Mouse (Mus musculus) heart, postnatal 0 days (tissue): ENCODE data around the gene Ndufa3. TPM values are rescaled to one million over a fixed set of nuclear protein-coding genes. Genes with fewer than 3 reads are reported as not detected.

ENCODE experiments used
- ATAC-seq: fragments of 200-750 bp; cut with Nextera tagmentation; 2 replicates; pipeline ENCODE4 v1.8.0; 2017; ENCODE audit warnings: low read depth, moderate number of reproducible peaks, moderate library complexity; ENCODE audit not compliant: insufficient read depth
- DNase-seq: peaks from one replicate; pipeline ENCODE4 v3.0.0-alpha.2; 2016; ENCODE audit warnings: low spot score
- H3K27ac ChIP-seq: fragments of 300-500 bp; sonication (generic); 2 replicates; pipeline ENCODE4 v1.5.1; 2014; ENCODE audit warnings: low read depth, mild to moderate bottlenecking
- H3K27me3 ChIP-seq: fragments of 300-500 bp; sonication (generic); 2 replicates; pipeline ENCODE4 v1.6.1; 2014; ENCODE audit warnings: low read length, mixed read lengths; ENCODE audit not compliant: control insufficient read depth, insufficient read depth
- H3K36me3 ChIP-seq: fragments of 300-500 bp; sonication (generic); replicated peaks from 2 replicates; pipeline ENCODE4 v1.6.1; 2014; ENCODE audit warnings: low read length, mixed read lengths; ENCODE audit not compliant: control insufficient read depth, insufficient read depth
- H3K4me1 ChIP-seq: fragments of 300-500 bp; sonication (generic); 2 replicates; pipeline ENCODE4 v1.6.1; 2014; ENCODE audit warnings: antibody characterized with exemption; ENCODE audit not compliant: control insufficient read depth, insufficient read depth
- H3K4me2 ChIP-seq: fragments of 300-500 bp; sonication (generic); 2 replicates; pipeline ENCODE4 v1.6.1; 2014; ENCODE audit warnings: low read depth, mild to moderate bottlenecking, low read length, moderate library complexity
- H3K4me3 ChIP-seq: fragments of 300-500 bp; sonication (generic); 2 replicates; pipeline ENCODE4 v1.5.1; 2014; ENCODE audit warnings: low read depth, low read length
- H3K9ac ChIP-seq: fragments of 300-500 bp; sonication (generic); replicated peaks from 2 replicates; pipeline ENCODE4 v1.6.1; 2014; ENCODE audit warnings: low read depth, low read length, mixed read lengths
- H3K9me3 ChIP-seq: fragments of 300-500 bp; sonication (generic); replicated peaks from 2 replicates; pipeline ENCODE4 v1.6.1; 2016; ENCODE audit warnings: low read length; ENCODE audit not compliant: control insufficient read depth
- CTCF ChIP-seq: IDR thresholded peaks from 2 replicates; pipeline ENCODE4 v1.5.1; 2016; ENCODE audit warnings: antibody characterized with exemption, control low read depth, low read depth
- EP300 ChIP-seq: IDR thresholded peaks from 2 replicates; pipeline ENCODE4 v1.6.1; 2016; ENCODE audit warnings: antibody characterized with exemption, low read depth
- WGBS: fragments of 180-500 bp; shearing (Covaris S2); extraction: QIAGEN DNeasy Blood & Tissue Kit; methylation state at CpG from one replicate; pipeline ENCODE4 v1.1.7; 2014; 5-methylcytosine and 5-hydroxymethylcytosine counted together
- polyA plus RNA-seq: library from polyadenylated mRNA; unstranded; fragments of >200 nt; fragmentation: Nextera tagmentation; extraction: Ambion mirVana; gene quantifications from 2 replicates; pipeline ENCODE4 v1.2.1, GENCODE M21; 2015
- total RNA-seq: library from RNA; depleted of rRNA; stranded (reverse); fragments of >200 nt; gene quantifications from 2 replicates; pipeline ENCODE4 v1.2.3, GENCODE M21; 2014; ENCODE audit warnings: low replicate concordance

Ndufa3 gene
- total and polyA plus RNA-seq, 2 experiments from 2014 or later = 1,160 to 1,410 TPM

- Histone ChIP-seq H3K27me3 (no peaks in the 10 kb centered on the region), H3K4me1 (no peaks in the 10 kb centered on the region), H3K4me2 (no peak overlapping the region), H3K36me3 (no peaks in the 10 kb centered on the region), H3K9me3 (no peaks in the 10 kb centered on the region), H3K4me3 (no peak overlapping the region), H3K9ac (no peak overlapping the region), H3K27ac (no peak overlapping the region)
- TF ChIP-seq CTCF = no peak
- TF ChIP-seq EP300 = no peak
- no peak for ATAC-seq
- DNase-seq = no peak
- WGBS = 52% methylated on average over 5 of the region's 5 CpGs
Observed at GRCm38 (mm10) chr7:3576354-3577124, 40.6 kb upstream of the Ndufa3 start.

GRCm38 (mm10) chr7:3578196-3578595 is 39.0 kb upstream of the Ndufa3 start:
- 73% methylated on average over 2 of the region's 2 CpGs for WGBS
- H3K4me3 ChIP-seq = no peak overlapping the region
- no peaks in the 10 kb centered on the region for H3K27me3 ChIP-seq
- no peak overlapping the region for H3K27ac ChIP-seq
- H3K9me3 ChIP-seq = no peaks in the 10 kb centered on the region
- no peak overlapping the region for H3K4me2 ChIP-seq
- TF ChIP-seq CTCF (no peak), EP300 (no peak)
- no peak for ATAC-seq
- no peaks in the 10 kb centered on the region for H3K4me1 ChIP-seq
- no peak for DNase-seq
- no peak overlapping the region for H3K9ac ChIP-seq
- no peaks in the 10 kb centered on the region for H3K36me3 ChIP-seq

DNA sequence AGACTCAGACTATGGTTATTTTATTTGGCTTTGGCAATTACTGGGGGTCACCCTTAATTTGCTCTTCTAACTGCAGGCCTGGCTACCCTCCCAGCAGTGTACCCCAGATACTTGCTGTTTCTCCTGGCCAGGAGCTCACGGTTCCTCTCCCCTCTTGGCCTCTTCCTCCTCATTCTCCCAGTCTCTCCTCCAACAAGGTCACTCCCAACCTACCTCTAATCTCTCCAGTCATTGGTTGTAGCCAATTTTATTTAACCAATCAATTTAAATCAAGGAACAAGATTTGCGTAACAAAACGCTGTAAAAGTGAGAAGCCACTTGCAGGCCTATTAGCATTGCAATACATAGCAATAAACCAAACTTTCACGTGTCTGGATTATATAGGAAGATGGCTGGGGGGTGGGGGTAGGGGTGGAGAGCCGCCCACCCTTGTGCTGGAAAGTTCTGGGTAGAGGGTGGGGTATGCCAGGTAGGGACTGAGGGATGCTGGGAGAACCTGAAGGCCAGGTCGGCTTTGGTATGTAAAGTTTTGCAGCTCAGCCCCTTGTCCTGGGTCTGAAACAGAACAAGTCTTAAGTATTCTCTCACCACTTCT is 38.1 kb upstream of the Ndufa3 start:
- Histone ChIP-seq H3K4me1 (no peaks in the 10 kb centered on the region), H3K27me3 (no peaks in the 10 kb centered on the region), H3K4me3 (no peak overlapping the region), H3K9me3 (no peaks in the 10 kb centered on the region), H3K9ac (no peak overlapping the region), H3K27ac (no peak overlapping the region), H3K36me3 (no peaks in the 10 kb centered on the region), H3K4me2 (no peak overlapping the region)
- 63% methylated on average over 6 of the region's 6 CpGs for WGBS
- no peak for ATAC-seq
- DNase-seq = no peak
- TF ChIP-seq CTCF (no peak), EP300 (no peak)

DNA sequence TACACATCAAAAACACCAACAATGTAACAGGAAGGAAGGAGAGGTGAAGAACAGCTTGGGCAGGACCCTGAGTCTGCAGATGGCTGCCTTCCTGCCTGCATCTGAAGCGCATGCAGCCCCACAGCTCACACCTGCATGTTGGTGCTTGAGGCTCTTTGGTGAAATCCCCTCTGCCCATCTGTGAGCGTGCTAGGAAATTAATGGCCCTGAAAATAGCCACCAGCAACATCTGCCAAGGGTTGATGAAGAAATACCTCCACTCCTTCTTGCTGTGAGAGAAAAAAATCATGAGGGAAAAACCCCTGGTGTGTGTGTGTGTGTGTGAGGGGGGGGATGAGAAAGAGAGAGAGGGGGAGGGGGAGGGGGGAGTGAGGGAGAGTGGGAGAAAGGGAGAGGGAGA is 37.1 kb upstream of the Ndufa3 start:
- Histone ChIP-seq H3K36me3 (no peaks in the 10 kb centered on the region), H3K9ac (no peak overlapping the region), H3K4me1 (no peaks in the 10 kb centered on the region), H3K9me3 (no peaks in the 10 kb centered on the region), H3K4me2 (no peak overlapping the region), H3K27ac (no peak overlapping the region), H3K27me3 (no peaks in the 10 kb centered on the region), H3K4me3 (no peak overlapping the region)
- no peak for ATAC-seq
- no peak for DNase-seq
- TF ChIP-seq EP300 = no peak
- no peak for TF ChIP-seq CTCF
- WGBS = 45% methylated on average over 2 of the region's 2 CpGs

DNA sequence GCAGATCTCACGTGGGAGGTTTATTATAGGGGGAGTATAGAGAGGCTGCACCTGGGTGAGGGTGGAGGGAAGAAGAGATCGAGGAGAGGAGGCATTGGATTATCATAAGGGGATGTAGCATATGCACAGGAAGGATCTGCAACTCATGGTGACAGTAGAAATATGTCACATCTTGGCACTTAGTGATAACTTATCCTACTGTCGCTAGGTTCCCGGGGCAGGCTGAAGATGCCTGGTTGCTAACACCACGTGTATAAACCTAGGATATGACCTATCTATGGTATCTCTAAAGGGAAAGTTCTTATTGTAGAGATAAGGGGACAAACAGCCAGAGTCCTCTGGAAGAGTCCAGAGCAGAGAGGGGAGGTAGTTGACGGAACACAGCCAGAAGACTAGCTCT is 31.4 kb upstream of the Ndufa3 start:
- no peak for TF ChIP-seq CTCF
- TF ChIP-seq EP300 = no peak
- H3K36me3 ChIP-seq = no peaks in the 10 kb centered on the region
- H3K9me3 ChIP-seq = no peaks in the 10 kb centered on the region
- no peak overlapping the region for H3K27ac ChIP-seq
- 4% methylated on average over 6 of the region's 6 CpGs for WGBS
- H3K9ac ChIP-seq = no peak overlapping the region
- no peak overlapping the region for H3K4me3 ChIP-seq
- H3K27me3 ChIP-seq = no peaks in the 10 kb centered on the region
- H3K4me1 ChIP-seq = no peaks in the 10 kb centered on the region
- no peak for DNase-seq
- no peak overlapping the region for H3K4me2 ChIP-seq
- ATAC-seq = no peak

DNA sequence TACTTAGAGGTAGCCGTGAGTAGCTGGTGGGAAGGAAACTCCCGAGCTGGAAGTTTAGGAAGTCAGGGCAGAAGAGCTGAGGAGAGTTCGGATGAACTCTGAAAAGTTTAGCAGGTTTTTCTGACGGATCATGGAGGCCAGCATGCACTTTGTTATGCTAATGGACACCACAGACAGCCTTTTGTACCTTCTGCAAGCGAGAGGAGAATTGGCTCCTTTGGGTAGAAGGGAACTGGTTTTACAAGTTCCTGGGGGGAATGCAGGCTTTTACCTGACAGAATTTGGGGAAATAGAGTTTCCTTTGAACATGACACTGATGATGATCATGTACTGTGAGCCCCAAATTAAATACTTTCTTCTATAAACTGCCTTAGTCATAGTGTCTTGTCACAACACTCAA is 30.9 kb upstream of the Ndufa3 start:
- ATAC-seq (no peak), DNase-seq (no peak)
- H3K4me3 ChIP-seq = no peak overlapping the region
- no peak overlapping the region for H3K9ac ChIP-seq
- no peaks in the 10 kb centered on the region for H3K36me3 ChIP-seq
- no peak overlapping the region for H3K4me2 ChIP-seq
- no peaks in the 10 kb centered on the region for H3K27me3 ChIP-seq
- H3K9me3 ChIP-seq = no peaks in the 10 kb centered on the region
- no peak overlapping the region for H3K27ac ChIP-seq
- no peaks in the 10 kb centered on the region for H3K4me1 ChIP-seq
- 4% methylated on average over 5 of the region's 5 CpGs for WGBS
- no peak for TF ChIP-seq CTCF
- TF ChIP-seq EP300 = no peak
